Mouse (Mus musculus): ENCODE data around the gene Lrsam1. TPM values are rescaled to one million over a fixed set of nuclear protein-coding genes. Genes with fewer than 3 reads are reported as not detected.
A peak's percentile ranks its signal among the peaks of the same experiment; 100 is the strongest.

Lrsam1 gene
- polyA plus RNA-seq, 1 experiment from 2014 or later, result 3.3 TPM

DNA sequence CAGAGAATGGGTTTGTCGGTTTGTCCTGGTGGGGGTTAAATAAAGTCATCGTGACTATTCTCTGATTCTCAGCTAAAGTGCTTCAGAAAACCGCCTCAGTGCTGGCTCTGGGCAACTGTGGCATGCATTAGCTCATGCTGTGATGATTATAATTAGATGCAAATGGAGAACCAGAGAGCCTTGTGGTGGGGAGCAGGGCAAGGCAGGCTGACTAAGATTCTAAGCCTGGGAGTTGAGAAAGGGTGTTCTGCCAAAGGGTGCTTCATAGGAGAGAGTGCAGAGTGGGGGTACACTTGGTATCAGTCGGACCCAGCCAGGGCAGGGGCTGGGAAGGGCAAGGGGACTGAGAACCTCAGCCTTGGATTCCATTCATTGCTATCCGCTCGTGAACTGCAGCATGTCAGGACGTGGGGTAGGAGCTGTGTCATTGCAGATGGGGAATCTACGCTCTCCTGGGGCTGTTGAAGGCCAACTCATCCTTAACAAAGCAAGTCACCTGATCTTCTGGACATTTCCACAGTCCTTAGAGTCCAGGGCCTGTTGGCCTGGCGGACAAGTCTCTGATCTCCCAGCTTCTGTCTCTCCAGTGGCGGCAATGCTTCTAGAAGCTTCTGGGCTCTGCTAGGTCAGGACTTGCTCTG lies 64.8 kb downstream of the Lrsam1 start:
- DNase-seq (ENCODE audit: low spot score), result no peak

- DNase-seq (ENCODE audit: low spot score), result no peak
Observed at GRCm38 (mm10) chr2:32895606-32896106, 65.8 kb downstream of the Lrsam1 start.

- DNase-seq (ENCODE audit: low spot score), result no peak
Observed at GRCm38 (mm10) chr2:32894097-32894496, 67.3 kb downstream of the Lrsam1 start.

- DNase-seq (ENCODE audit: low spot score), result no peak
Observed at GRCm38 (mm10) chr2:32892490-32892889, 68.9 kb downstream of the Lrsam1 start.

DNA sequence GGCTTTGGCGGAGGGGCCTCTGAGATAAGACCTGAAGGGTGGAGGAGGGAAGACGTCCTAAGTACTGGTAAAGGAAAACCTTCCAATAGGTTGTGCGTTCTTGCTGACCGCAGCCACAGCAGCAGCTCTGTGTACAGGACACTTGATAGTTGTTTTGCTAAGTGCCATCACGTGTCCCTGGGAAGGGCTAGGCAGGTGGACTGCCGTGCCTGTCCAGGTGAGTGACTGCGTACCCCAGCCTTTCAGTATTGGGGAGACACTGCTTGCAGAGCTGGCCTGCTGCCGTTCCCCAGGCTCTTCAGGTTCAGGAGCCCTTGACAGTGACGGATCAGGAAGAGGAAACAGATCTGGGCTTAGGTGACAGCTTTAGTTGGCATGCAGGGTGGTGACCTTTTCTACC lies 70.1 kb downstream of the Lrsam1 start:
- DNase-seq (ENCODE audit: low spot score), result no peak

DNA sequence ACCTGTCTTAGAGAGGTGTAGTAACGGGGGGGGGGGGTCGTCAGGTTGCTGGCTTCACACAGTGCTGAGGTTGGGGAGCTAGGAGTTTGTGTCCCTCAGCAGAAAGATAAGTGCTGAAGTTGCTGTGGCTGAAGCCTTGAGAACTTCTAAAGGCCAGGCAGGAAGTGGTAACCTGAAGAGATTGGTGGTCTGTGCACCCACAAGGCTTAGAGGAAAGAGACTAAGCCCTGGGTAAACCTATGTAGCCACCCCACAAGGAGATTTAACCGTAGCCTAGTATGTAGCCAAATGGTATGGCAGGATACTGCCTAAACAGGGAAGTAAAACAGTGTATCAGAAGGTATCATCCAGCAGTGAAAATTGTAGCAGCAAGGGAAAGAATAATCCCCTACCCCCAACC lies 71.1 kb downstream of the Lrsam1 start:
- DNase-seq (ENCODE audit: low spot score), result peak; percentile 54

DNA sequence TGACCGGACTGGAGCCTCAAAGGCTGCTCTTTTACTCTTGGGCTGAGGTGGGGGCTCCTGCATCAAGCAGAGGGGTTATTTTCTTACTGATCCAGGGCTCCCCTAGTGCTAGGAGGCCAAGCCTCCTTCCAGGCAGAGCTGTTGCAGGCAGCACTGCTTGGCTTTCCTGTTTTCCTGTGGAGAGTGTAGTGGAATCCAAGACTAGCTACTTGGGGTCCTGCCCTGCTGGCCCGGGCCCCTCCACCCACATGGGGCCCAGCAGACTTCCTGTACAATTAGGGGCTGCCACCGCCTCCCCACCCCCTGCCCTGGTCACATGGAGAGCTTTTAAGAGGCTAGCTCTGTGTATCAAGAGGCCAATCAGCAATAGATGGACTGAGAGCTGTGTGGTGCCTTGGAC lies 72.9 kb downstream of the Lrsam1 start:
- no peak for DNase-seq (ENCODE audit: low spot score)

- no peak for DNase-seq (ENCODE audit: low spot score)
Observed at GRCm38 (mm10) chr2:32888029-32888428, 73.4 kb downstream of the Lrsam1 start.

DNA sequence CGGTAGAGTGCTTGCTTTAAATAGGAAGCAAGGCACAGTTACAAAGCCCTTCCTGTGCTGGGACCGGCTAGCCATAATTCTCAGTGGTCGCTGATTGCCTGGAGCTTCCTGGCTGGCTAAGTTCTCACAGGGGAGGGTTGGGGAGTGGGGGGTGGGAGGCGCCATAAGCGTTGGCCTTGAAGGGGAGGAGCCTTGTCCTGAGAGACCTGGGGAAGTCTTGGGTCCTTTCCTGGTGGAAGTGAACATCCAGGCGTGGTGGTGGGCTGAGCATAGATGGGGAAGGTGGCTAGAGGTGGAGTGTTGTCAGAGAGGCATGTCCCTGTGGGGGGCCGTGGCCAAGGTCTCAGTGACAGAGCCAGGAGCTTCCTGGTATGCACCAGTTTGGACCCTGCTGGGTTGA lies 76.7 kb downstream of the Lrsam1 start:
- DNase-seq (ENCODE audit: low spot score), result no peak

GRCm38 (mm10) chr2:32882283-32883043 lies 79.0 kb downstream of the Lrsam1 start:
- peak; percentile 26 for DNase-seq (ENCODE audit: low spot score)

- DNase-seq (ENCODE audit: low spot score), result no peak
Observed at GRCm38 (mm10) chr2:32881723-32882122, 79.7 kb downstream of the Lrsam1 start.

DNA sequence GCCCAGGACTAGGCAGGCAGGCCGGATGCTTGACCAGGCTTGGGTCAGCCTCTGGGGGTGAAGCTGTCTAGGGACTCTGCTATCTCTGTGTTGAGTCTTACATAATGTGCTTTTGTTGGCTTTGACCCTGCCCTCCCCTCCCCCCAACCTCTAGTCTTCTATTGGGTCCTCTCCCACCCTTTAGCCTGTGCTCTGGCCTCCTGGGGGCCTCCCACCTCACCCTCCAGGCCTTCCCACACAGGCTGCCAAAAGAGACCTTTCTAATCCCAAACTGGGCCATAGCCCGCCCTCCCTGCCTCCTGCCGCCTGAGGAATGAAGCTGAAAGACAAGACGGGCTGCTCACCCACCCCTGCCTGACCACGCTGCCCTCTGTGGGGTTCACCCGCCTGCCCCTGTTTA lies 80.4 kb downstream of the Lrsam1 start:
- DNase-seq (ENCODE audit: low spot score), result no peak

DNA sequence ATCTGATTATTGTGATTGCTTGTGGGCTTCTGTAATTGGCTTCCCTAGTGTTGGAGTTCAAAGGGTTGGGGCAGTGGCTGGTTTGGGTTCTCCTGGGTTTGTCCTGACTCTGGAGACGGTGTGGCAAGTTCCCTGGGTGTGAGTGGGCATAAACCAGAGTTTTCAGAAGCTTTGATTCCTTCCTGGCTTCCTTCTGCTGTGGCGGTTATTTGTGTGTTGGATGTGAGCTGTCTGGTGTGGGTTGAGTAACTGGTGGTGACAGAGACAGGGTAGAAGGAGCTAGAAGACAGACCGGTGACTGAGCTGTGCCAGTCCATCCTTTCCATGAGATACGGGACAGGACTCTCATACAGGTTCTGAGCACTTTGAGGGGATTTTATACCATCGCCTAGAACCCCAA lies 81.8 kb downstream of the Lrsam1 start:
- no peak for DNase-seq (ENCODE audit: low spot score)

- no peak for DNase-seq (ENCODE audit: low spot score)
Observed at GRCm38 (mm10) chr2:32878396-32878795, 83.0 kb downstream of the Lrsam1 start.

GRCm38 (mm10) chr2:32877761-32878393 lies 83.5 kb downstream of the Lrsam1 start:
- no peak for DNase-seq (ENCODE audit: low spot score)

- no peak for DNase-seq (ENCODE audit: low spot score)
Observed at GRCm38 (mm10) chr2:32877303-32877702, 84.1 kb downstream of the Lrsam1 start.

- no peak for DNase-seq (ENCODE audit: low spot score)
Observed at GRCm38 (mm10) chr2:32876490-32877302, 84.7 kb downstream of the Lrsam1 start.

- DNase-seq (ENCODE audit: low spot score), result peak; percentile 45
Observed at GRCm38 (mm10) chr2:32875675-32876489, 85.5 kb downstream of the Lrsam1 start, which contains the start of gene Fam129b. Fam129b (plus strand) TSS chr2:32876114.

All from thymus, postnatal 0 days (tissue).